14 mouse cellular contexts compared by ENCODE assay signal in genomic region chr2:104218114-104218513, GRCm38 (mm10).
DNase-seq lines count a peak whose midpoint lies in the region; ATAC-seq and TF ChIP-seq lines count a peak whose summit lies in the region.
"Had no signal": no experiment of that assay in that cellular context is flagged by ENCODE, and none has a peak within 500 bp of the region (broad histone marks: within the 10 kb centered on the region; RNA-seq: fewer than 3 reads in every experiment).

No protein-coding gene starts in this region.

- no peaks in the 10 kb centered on the region for H3K36me3 ChIP-seq in kidney, embryonic 14.5 days (ENCODE audit: control insufficient read depth, insufficient read depth, low read length)
- no peaks in the 10 kb centered on the region for H3K36me3 ChIP-seq in E14TG2a.4 (ENCODE audit: insufficient read depth, low read length)
- peaks cover 16% of the 10 kb centered on the region; the same call in 1 of the 2 replicates for H3K36me3 ChIP-seq in forebrain, embryonic 15.5 days
- no peaks in the 10 kb centered on the region for H3K36me3 ChIP-seq in limb, embryonic 10.5 days
- H3K36me3 ChIP-seq in heart, adult 2 months (ENCODE audit: control insufficient read depth, insufficient read depth, low read length) = no peaks in the 10 kb centered on the region
- H3K36me3 ChIP-seq: liver, embryonic 12.5 days had no signal

- H3K9me3 ChIP-seq in kidney, embryonic 14.5 days (ENCODE audit: control insufficient read depth, low read length) = no peaks in the 10 kb centered on the region
- peaks cover 8% of the 10 kb centered on the region; the same call in 1 of the 2 replicates for H3K9me3 ChIP-seq in E14TG2a.4 (ENCODE audit: low read length)
- H3K9me3 ChIP-seq in forebrain, embryonic 15.5 days = no peaks in the 10 kb centered on the region
- H3K9me3 ChIP-seq in limb, embryonic 10.5 days (replicated peaks) = no peaks in the 10 kb centered on the region
- H3K9me3 ChIP-seq: liver, embryonic 12.5 days had no signal

- TF ChIP-seq POLR2A in heart, adult 2 months (IDR thresholded peaks at IDR 0.05; ENCODE audit: insufficient read depth, low read depth, low read length) = no peak

- ATAC-seq in kidney, embryonic 14.5 days (ENCODE audit: low FRiP score, low TSS enrichment) = peak; percentile 46; the same call in 1 of the 2 replicates
- peak; percentile 57; the same call in 1 of the 2 replicates for ATAC-seq in forebrain, embryonic 15.5 days (replicated peaks)
- ATAC-seq: liver, embryonic 12.5 days had no signal

- no peaks in the 10 kb centered on the region; the same call in 1 of the 2 replicates for H3K27me3 ChIP-seq in kidney, embryonic 14.5 days (ENCODE audit: control insufficient read depth, insufficient read depth, low read length)
- H3K27me3 ChIP-seq in E14TG2a.4 (ENCODE audit: insufficient read depth, low read length) = no peaks in the 10 kb centered on the region
- no peaks in the 10 kb centered on the region for H3K27me3 ChIP-seq in forebrain, embryonic 15.5 days
- no peaks in the 10 kb centered on the region for H3K27me3 ChIP-seq in limb, embryonic 10.5 days (ENCODE audit: low read depth, poor library complexity, severe bottlenecking)
- H3K27me3 ChIP-seq in heart, adult 2 months (ENCODE audit: control insufficient read depth, insufficient read depth, low read length) = no peaks in the 10 kb centered on the region; the same call in 1 of the 2 replicates

- DNase-seq in kidney, postnatal 14 days = no peak
- no peak for DNase-seq in limb, embryonic 10.5 days (ENCODE audit: low spot score)
- no peak for DNase-seq in retina, postnatal 1 day
- DNase-seq in spleen, postnatal 14 days (ENCODE audit: low spot score in 2 of 2) = no peak
- no peak for DNase-seq in heart, adult 2 months
- DNase-seq: adrenal gland, postnatal 36 days; gastrocnemius, adult 2 months; kidney, postnatal 36 days; right cerebral cortex, adult 18-20 months; thymus, adult 2 months had no signal

- no peak for TF ChIP-seq EP300 in heart, adult 2 months (IDR thresholded peaks at IDR 0.05; ENCODE audit: insufficient read depth, low read depth, low read length)

- no peak for TF ChIP-seq CTCF in E14TG2a.4 (conservative IDR thresholded peaks at IDR 0.05; ENCODE audit: low read length)
- TF ChIP-seq CTCF in heart, adult 2 months (IDR thresholded peaks at IDR 0.05) = no peak

- no peak overlapping the region for H3K4me2 ChIP-seq in kidney, embryonic 14.5 days (replicated peaks; ENCODE audit: low read depth, low read length)
- no peak overlapping the region for H3K4me2 ChIP-seq in forebrain, embryonic 15.5 days (replicated peaks)
- H3K4me2 ChIP-seq: liver, embryonic 12.5 days had no signal

- peaks cover 15% of the 10 kb centered on the region for H3K4me1 ChIP-seq in kidney, embryonic 14.5 days (ENCODE audit: control insufficient read depth, insufficient read depth, low read length)
- peaks cover 42% of the 10 kb centered on the region for H3K4me1 ChIP-seq in E14TG2a.4 (replicated peaks; ENCODE audit: low read depth, low read length)
- H3K4me1 ChIP-seq in forebrain, embryonic 15.5 days = peaks cover 14% of the 10 kb centered on the region
- peaks cover 29% of the 10 kb centered on the region for H3K4me1 ChIP-seq in limb, embryonic 10.5 days
- H3K4me1 ChIP-seq in heart, adult 2 months (ENCODE audit: control insufficient read depth, insufficient read depth, low read length) = no peaks in the 10 kb centered on the region
- H3K4me1 ChIP-seq: liver, embryonic 12.5 days had no signal

- no peaks in the 10 kb centered on the region for H3K79me2 ChIP-seq in heart, adult 2 months (replicated peaks; ENCODE audit: control insufficient read depth, insufficient read depth, low read length)

- no peak overlapping the region for H3K4me3 ChIP-seq in kidney, embryonic 14.5 days (ENCODE audit: low read length)
- H3K4me3 ChIP-seq in E14TG2a.4 (replicated peaks; ENCODE audit: low read length) = peak overlapping the region; percentile 32; the same call in 1 of the 2 replicates
- H3K4me3 ChIP-seq in forebrain, embryonic 15.5 days = no peak overlapping the region
- no peak overlapping the region for H3K4me3 ChIP-seq in limb, embryonic 10.5 days
- no peak overlapping the region for H3K4me3 ChIP-seq in heart, adult 2 months
- H3K4me3 ChIP-seq: gastrocnemius, adult 2 months; liver, embryonic 12.5 days had no signal

- no peak overlapping the region for H3K27ac ChIP-seq in kidney, embryonic 14.5 days (ENCODE audit: low read depth, low read length)
- peak overlapping the region; percentile 82 for H3K27ac ChIP-seq in forebrain, embryonic 15.5 days (replicated peaks)
- H3K27ac ChIP-seq in limb, embryonic 10.5 days = peak overlapping the region; percentile 26
- no peak overlapping the region for H3K27ac ChIP-seq in heart, adult 2 months
- H3K27ac ChIP-seq: gastrocnemius, adult 2 months; liver, embryonic 12.5 days had no signal

- intact Hi-C loops in heart, adult 2 months (cut with DNase I) = no loop called here

- 46% methylated on average over 10 of the region's 10 CpGs for WGBS in kidney, embryonic 14.5 days
- WGBS in forebrain, embryonic 15.5 days = 62% methylated on average over 10 of the region's 10 CpGs
- 77% methylated on average over 10 of the region's 10 CpGs for WGBS in limb, embryonic 10.5 days
- WGBS in heart, adult 2 months = 64% methylated on average over 10 of the region's 10 CpGs

- no peak overlapping the region for H3K9ac ChIP-seq in kidney, embryonic 14.5 days (ENCODE audit: low read depth, low read length)
- H3K9ac ChIP-seq in forebrain, embryonic 15.5 days (replicated peaks) = no peak overlapping the region
- H3K9ac ChIP-seq in heart, adult 2 months (ENCODE audit: low read depth, low read length) = no peak overlapping the region
- H3K9ac ChIP-seq: liver, embryonic 12.5 days had no signal

Comparison
In these comparisons a context has a peak if more than half of its experiments do, and no peak if none do; other contexts are left out.
1. H3K27ac ChIP-seq: peak in forebrain, embryonic 15.5 days (single experiment) and limb, embryonic 10.5 days (single experiment); none in kidney, embryonic 14.5 days (single experiment) and heart, adult 2 months (single experiment).